Mouse (Mus musculus): ENCODE results near the gene Prox1.

The Prox1 gene

DNA sequence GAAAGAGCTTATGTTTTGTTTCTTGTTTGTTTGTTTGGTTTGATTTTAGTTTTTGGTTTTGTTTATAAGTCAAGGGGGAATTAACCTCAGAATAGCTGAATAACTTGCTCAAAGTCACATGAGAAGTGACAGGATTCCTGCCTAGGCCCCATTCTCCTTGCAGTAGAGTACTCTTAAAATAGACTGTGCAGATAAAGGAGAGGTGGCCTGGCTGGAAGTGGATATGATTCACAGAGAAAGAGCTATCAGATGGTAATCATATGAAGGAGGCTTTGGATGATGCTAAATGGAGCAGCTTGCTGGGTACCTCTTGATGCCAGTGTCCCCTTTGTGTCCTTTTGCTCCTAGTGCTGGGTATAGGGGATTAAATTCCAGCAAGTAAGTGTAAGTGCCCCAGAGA is 26.1 kb downstream of the Prox1 start:
- no peak for DNase-seq (ENCODE audit: low spot score in 2 of 2)

GRCm38 (mm10) chr1:190143593-190143992 is 26.9 kb downstream of the Prox1 start:
- no peak for DNase-seq (ENCODE audit: low spot score in 2 of 2)

- DNase-seq (ENCODE audit: low spot score in 2 of 2), result no peak
These were observed 27.9 kb downstream of the Prox1 start for GRCm38 (mm10) chr1:190142584-190142983.

DNA sequence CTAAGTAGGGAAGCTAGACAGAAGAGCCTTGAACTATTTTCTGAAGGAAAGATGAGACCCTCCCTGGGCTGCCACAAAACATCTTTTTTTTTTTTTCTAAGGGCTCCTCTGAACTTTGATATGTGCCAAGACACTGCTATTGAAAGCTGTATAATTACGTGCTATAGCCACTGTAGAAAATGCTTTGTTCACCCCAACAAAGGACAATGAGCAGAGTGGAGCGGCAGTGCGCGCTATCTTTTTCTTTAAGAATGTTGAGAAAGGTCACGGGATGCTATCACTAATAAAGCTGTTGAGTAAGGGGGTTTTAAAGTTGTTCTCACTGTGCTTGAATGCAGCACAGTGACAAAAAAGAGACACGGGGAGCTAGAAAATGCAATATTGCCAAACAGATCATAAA is 30.0 kb downstream of the Prox1 start:
- DNase-seq (ENCODE audit: low spot score in 2 of 2), result no peak

DNA sequence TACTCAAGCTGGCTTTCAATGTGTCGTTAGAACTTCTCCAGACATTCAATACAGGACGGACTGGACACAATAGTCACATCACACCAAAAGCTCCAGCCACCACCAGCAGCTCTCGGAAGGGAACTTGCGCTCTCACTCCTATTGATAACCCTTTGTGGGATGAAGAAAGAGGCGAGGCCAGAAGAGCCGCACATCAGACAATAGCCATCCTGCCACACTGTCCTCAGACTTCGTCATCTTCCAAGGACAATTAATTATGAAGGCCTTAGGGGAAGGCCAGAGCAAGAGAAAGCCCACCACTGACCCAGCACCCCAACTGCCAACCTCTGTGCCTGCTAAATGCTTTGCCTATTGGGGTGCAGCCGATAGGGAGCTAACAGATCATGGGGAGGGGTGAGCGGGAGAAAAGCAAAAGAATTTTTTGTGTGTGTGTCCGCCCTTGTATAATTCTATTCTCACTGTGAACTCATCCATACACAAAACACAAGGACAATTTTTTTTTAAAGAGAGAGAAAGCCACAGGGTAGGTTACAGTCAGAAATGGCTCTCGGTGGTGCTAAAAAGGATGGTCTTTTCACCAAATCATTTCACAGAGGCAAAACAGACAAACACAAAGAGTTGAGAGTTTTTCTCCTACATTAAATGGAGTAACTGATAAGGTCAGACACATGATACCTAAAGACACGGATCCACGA is 30.7 kb downstream of the Prox1 start:
- DNase-seq (ENCODE audit: low spot score in 2 of 2), result no peak

GRCm38 (mm10) chr1:190137943-190138342 is 32.6 kb downstream of the Prox1 start:
- no peak for DNase-seq (ENCODE audit: low spot score in 2 of 2)

GRCm38 (mm10) chr1:190132897-190133296 is 37.6 kb downstream of the Prox1 start:
- DNase-seq (ENCODE audit: low spot score in 2 of 2), result no peak

- DNase-seq (ENCODE audit: low spot score in 2 of 2), result no peak
These were observed 39.6 kb downstream of the Prox1 start for GRCm38 (mm10) chr1:190130888-190131287.

DNA sequence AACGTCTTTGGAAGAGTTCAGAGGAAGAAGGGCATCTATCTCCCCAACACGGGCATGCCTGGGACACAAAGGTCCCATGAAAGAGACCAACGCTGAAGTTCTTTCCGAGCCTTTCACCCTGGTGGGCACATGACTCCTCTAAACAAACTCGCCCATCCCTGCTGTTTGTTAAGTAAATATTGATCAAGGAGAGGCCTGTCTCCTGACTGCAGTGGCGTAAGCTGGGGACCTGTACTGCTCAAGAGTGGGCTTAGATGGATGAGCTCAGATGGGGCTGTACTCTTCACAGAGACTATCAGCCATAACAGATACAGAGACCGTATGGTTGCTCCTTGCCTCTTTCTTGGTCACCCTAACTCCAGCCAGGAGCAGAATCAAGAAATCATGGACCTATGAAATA is 41.0 kb downstream of the Prox1 start:
- no peak for DNase-seq (ENCODE audit: low spot score in 2 of 2)

DNA sequence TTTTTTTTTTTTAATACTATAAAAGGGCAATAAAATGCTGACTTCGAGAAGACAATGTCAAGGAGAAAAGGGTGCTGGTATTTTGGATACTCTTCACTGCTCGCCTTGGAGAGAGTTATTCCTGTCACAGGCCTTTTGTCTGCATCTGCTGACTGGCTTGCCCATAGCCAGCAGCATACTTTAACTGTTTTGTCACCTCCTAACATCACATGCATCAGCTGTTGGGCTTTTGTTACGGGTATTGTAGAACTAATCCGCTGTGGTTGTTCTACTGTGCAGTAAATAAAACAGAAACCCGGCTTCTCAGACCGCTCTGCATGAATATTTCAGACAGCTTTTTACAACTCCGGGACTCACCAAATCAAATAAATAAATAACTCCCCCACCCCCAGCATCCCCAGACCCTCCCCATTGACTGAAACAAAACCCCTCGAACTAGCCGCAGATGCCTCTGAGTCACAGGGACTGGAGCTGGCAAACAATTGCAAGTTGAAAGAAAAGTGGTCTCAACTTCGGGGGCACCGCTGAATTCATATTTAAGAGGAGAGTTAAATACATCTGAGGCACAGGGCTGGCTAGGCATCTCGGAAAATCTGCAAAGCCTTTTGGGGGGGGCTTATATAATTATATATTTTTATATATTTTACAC is 41.7 kb downstream of the Prox1 start:
- no peak for DNase-seq (ENCODE audit: low spot score in 2 of 2)

DNA sequence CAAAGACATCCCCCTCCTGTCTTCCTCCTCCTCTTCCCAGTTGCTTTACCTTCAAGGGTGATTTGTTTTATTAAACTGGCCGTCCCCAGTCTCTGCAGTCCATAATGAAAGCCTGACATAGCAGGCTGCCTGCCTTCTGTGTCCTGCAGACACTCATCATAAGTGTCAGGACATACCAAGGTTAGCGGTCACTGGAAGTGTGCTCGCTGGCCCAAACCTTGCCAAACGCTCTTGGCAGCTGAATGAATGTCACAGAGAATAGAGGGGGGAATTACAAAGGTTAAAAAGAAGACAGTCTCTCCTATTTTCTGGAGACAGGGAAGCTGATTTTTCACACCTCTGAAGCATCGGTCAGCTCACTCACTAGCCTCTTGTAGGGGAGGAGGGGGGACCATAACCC is 42.6 kb downstream of the Prox1 start:
- no peak for DNase-seq (ENCODE audit: low spot score in 2 of 2)

- no peak for DNase-seq (ENCODE audit: low spot score in 2 of 2)
These were observed 43.2 kb downstream of the Prox1 start for GRCm38 (mm10) chr1:190127163-190127795.

DNA sequence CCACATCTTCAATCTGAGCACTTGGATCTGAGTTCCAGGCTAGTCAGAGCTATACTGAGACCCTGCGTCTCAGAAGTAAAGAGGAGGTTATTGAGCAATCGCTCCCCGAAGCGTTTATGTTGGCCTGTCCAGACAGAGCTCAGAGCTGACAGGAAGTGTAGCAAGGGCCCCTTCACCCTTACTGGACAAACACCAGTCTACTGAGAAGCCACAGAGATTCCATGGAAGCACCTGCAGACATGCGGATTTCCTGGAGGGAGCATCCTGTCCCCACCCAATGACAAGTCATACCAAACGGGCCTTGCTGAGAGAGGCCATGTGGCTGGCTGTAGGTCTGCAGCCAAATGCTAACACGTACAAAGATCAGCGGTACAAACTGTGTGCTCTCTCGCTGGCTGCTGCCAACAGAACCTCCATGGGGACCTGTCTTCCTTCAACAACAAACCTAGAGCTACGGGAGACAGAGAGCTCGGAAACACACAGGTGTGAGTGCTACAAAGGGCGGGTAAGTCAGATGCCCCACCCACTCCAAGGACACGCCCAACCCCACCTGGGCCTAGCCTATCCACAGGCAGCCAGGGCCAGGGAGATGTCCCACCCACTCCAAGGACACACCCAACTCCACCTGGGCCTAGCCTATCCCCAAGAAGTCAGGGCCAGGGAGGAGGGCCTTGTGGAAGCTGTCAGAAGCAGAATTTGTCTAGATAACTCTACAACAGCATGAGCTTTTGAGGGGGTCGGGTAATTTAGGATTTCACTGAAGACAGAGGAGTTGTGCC is 45.4 kb downstream of the Prox1 start:
- DNase-seq (ENCODE audit: low spot score in 2 of 2), result no peak

GRCm38 (mm10) chr1:190123404-190123803 is 47.1 kb downstream of the Prox1 start:
- DNase-seq (ENCODE audit: low spot score in 2 of 2), result no peak

GRCm38 (mm10) chr1:190115985-190116384 is 54.5 kb downstream of the Prox1 start:
- no peak for DNase-seq (ENCODE audit: low spot score in 2 of 2)

DNA sequence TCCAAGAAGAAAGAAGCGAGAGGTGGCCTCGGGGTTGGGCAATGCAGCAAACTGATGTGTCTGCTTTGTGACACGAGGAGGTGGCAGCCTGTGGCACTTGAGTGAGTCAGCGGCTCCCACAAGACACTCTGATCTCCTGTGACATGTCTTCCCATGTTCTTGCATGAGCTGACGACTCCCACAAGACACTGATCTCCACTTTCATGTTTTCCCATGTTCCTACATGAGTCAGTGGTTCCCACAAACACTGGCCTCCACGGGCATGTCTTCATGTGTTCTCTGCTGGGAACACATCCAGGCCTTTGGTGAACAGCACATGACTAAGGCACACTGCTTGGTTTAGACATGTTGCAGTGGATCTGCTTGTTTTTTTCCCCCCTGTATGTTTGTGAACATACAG is 58.8 kb downstream of the Prox1 start:
- no peak for DNase-seq (ENCODE audit: low spot score in 2 of 2)

DNA sequence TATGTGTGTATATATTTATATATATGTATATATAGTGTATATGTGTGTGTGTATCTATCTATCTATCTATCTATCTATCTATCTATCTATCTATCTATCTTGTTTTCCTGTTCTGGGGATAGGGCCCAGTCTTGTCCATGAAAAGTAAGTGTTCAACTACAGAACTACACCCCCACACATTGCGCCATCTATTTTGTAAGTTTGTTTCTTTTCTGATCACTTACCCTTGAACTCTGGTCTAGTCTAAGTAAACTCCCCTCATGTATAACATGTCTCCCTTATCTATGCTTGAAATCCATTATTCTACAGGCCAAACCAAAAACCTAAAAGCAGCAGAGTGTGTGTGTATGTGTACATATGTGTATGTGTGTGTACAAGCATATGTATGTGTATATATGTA is 62.9 kb downstream of the Prox1 start:
- DNase-seq (ENCODE audit: low spot score in 2 of 2), result no peak

DNA sequence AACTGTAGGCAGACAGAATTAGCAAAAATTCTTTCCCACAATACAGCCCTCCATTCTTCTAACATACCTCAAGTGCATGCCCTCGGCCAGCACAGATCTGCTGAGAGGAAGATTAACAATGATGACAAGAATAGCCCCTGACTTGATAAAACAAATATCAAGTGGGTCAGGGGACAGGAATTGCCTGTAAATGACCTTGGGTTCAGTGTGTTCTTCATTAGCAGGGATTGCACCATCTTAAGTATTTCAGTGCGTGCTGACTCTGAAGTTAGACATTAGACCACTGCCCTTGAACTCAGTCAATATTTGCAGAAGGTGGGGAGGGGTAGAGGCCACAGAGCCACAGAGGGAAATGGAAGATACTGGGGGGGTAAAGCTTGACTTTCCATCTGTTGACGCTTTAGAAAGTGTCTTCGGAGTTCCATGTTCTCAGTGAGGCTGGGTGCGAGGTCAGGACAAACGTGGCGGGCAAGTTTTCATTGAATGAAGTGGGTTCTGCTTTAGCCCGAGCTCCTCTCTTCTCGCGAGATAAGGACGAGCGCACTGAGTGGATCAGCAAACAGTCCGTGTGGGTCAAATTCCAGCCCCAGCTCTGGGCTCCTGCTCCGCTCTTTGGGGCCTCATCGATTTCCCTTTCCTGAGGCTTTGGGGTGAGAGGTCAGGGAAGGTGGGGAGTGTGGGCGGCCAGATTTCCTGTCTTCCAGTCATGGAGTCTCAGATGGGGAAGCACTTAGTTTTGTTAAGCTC is 63.7 kb downstream of the Prox1 start:
- no peak for DNase-seq (ENCODE audit: low spot score in 2 of 2)

DNA sequence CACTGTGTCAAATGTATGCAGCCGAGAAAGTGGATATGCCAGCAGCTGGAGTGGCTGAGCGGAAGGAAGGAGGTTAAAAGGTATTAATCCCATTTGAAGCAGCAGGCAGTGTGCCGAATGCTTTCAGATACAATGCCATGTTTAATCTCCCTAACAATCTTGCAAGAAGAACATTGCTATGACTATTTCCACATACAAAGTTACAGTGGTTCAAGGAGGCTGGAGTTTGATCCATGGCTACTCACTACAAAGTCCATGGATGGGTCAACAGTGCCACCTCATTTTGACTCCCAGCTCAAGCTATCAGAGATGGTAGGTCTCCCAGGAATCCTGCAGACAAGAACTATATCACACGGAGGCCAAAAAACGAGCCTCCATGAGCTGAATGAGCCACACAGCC is 64.5 kb downstream of the Prox1 start:
- no peak for DNase-seq (ENCODE audit: low spot score in 2 of 2)

- DNase-seq (ENCODE audit: low spot score in 2 of 2), result peak; percentile 21 to 40
These were observed 77.2 kb downstream of the Prox1 start for GRCm38 (mm10) chr1:190093326-190093725.

- DNase-seq (ENCODE audit: low spot score in 2 of 2), result no peak
These were observed 78.4 kb downstream of the Prox1 start for GRCm38 (mm10) chr1:190092076-190092475.

DNA sequence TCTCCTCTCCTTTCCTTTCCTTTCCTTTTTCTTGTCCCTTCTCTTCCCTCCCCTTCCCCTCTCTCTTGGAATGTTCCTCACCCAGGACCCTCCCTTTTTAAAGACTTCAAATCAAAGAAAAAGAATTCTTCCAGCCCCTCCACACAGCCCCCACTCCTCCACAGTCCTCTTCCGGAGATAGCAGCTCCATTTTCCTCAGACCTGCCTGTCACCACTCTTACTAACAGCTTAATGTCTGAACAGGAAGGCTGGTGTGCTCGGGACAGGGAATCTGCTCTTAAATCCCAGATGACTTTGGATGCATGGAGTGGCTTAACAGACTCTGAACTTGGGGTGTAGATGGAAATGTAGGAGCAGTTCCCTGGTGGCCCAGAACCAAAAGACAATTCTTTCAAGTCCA is 81.6 kb downstream of the Prox1 start:
- DNase-seq (ENCODE audit: low spot score in 2 of 2), result no peak

Measured in right cerebral cortex, postnatal 36 days (tissue).